Mouse (Mus musculus) cerebellum, postnatal 25 days (tissue): Measurements from ENCODE around the gene Plpp3.
A peak's percentile ranks its signal among the peaks of the same experiment; 100 is the strongest.

Experiments used
- DNase-seq, 2 experiments: peaks; one replicate each; pipeline ENCODE4 v3.0.0; 2021; ENCODE audit warnings: mixed read lengths in 2 of 2

The Plpp3 gene

GRCm38 (mm10) chr4:105157276-105158168 is at the start of gene Plpp3:
Plpp3 (plus strand) TSS chr4:105157347.
- peak; percentile 50 to 56 for DNase-seq

DNA sequence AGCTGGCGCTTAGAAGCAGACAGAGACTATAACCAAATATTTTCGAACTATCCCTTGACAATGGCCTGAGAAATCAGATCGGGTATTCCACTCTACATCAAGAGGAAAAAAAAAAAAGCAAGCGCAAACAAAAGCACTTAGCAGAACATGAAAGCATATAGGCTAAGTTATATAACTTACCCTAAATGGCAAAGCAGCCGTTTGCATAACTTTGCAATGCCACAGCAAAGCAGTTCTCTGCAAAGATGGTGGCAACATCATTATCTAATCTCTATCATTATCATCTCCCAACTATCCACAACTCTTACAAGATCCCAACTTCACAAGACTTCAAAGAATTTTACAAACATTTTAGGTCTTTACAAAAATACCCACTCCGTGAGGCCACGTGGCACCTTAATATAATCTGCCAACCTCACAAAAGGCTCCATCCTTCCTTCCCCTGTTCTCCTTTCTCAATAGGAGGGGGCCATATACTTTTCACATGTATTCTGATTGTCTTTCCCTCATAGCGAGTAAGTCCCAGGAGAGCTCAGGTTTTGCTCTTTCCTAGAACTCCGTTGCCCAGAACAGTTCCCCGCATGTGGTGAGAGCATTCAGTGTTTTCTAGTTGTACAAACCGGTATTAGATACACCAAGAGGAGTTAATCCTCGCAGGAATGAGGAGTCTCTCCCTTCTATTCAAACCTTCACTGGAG is 49.1 kb upstream of the Plpp3 start:
- no peak for DNase-seq

GRCm38 (mm10) chr4:105108641-105109198 is 48.4 kb upstream of the Plpp3 start:
- DNase-seq: no peak

DNA sequence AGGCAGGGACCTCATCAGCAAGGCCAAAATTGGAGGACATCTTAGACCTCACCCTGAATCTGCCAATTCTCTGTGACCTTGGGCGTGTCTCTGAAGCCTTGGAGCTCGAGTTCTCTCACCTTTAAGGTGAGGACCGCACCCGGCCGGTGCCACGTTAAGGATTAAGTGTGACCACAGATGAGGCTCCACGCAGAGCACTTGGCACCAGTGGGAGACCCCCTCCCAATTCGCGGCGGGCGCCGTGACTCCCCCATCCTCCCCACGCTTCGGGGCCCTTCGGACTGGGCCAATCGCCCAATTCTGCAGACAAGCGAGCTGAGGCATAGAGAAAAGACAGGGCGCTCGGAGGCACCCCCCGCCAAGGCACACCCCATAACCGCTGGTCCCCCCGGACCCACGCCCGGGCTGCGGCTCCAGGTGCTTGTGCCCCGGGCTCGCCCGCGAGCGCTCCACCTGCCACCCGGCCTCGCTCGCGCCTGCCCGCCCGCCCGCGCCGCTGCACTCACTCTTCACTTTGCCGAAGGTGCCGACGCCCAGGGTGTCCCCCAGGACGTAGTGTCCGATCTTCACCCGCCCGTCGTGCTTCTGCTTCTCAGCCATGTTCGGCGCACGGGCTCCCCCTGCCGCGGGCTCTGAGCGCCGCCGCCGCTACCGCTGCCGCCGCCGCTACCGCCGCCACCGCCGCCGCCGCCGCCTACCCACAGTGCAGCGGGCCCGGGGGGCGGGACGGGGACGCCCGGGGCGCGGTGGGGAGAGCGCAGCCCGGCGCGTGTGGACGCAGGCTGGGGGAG is 47.8 kb upstream of the Plpp3 start, which contains the start of gene Prkaa2:
Gene Prkaa2 (minus strand): TSS at position 692 of the 791 bp plus-strand sequence.
- peak; percentile 89 to 91 for DNase-seq

- peak in 1 of 2 experiments; percentile 60 for DNase-seq
Observed at GRCm38 (mm10) chr4:105109990-105110683, 47.0 kb upstream of the Plpp3 start.

DNA sequence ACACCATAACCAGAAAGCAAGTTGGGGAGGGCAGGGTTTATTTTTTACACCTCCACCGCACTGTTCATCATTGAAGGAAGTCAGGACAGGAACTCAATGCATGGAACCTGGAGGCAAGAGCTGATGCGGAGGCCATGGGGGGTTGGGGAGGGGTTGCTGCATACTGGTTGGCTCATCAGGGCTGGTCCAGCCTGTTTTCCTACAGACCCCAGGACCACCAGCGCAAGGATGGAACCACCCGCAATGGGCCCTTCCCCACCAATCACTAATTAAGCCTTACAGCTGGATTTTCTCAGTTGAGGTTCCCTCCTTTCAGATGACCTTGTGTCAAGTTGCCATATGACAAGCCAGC is 46.5 kb upstream of the Plpp3 start:
- no peak for DNase-seq

DNA sequence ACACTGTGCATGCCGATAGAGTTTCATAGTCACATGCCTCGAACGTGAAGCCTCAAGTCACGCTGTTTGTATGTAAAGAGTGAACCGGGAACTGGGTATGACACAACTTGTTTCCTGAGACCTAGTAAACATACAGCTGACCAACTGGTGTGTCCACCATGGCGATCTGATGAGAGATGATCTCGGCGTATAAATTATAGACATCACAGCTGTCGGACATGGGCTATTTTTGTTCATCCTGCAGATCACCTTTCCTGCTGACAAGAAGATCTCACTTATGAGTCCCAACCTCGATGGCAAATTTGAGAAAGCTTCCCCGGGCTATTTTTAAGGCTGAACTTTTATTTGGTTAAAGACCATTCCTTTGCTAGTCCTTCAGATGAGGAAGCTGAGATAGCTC is 45.4 kb upstream of the Plpp3 start:
- no peak for DNase-seq

DNA sequence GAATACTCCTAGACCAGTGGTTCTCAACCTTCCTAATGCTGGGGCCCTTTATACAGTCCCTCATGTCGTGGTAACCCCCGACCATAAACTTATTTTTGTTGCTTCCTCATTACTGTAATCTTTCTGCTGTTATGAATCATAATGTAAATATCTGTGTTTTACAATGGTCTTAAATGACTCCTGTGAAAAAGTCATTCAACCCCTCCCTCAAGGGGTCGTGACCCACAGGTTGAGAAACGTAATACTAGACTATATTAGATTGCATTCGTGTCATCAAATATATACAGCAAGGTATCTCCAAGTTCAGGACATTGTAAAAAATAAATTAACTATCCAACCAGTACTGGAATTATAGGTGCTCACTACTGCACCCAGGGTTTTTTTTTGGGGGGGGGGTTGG is 44.1 kb upstream of the Plpp3 start:
- no peak for DNase-seq

DNA sequence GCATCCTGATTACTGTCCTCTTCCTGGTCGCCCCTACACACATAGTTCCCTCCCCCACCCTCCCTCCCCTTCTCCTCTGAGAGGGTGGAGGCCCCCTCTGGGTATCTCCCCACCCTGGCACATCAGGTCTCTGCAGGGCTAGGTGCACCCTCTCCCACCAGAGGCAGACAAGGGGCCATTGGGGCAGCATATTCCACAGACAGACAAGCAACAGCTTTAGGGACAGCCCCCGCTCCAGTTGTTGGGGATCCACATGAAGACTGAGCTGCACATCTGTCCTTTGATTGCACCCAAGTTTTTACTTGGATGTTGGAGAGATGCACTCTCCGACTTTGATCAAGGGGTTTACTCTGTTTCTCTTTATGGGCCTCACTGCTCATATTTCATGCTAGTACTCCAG is 43.7 kb upstream of the Plpp3 start:
- no peak for DNase-seq

DNA sequence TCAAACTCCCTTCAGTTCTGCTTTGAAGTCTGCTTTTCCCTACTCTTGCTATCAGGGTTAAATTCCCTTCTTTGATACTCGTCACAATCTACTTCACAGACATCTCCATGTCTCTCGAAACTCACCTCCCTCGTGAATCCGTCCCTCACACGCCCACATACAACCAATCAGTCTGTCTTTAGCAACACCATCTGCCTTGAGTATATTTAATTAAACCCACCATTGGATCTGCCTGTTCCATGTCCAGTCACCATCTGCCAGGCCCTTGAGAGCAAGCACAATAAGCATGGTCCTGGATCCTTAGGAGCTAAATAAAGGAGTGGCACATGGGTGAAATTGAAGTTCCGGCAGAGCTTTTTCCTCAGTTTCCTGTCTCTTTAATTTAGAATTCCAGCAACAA is 36.1 kb upstream of the Plpp3 start:
- no peak for DNase-seq

DNA sequence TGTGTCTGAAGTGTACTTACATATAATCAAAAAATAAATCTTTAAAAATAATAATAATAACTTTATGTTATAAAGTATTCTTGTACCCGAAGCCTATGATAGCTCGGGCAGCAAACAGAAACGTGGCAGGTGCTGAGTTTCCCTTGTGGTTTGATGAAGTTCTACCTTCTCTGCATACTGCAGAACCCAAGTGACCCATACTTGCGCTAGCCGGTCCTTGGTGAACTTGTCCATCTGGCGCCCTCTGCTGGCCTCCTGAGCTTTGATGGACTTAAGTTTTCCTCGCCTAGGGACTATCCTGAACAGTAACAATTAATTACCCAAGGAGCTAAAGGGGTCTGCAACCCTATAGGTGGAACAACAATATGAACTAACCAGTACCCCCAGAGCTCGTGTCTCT is 34.7 kb upstream of the Plpp3 start:
- peak; percentile 78 to 88 for DNase-seq

DNA sequence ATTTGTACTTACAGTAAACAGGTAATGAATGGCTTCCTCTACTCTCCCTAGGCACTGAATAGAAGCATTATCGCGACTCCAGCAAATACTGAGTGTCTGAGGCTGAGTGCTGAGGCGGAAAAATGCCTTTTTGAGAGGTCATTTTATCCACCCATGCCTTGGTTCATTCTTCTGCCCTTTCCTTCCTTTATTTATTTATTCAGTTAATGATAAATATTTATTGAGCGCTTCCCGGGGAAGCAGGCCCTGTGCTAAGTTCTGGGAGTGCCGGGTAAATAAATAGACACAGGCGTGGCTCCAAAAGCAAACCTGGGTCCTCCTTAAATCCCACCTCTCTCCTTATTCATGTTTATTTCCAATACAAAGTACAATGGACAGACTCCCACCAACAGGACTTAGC is 27.9 kb upstream of the Plpp3 start:
- DNase-seq: no peak

DNA sequence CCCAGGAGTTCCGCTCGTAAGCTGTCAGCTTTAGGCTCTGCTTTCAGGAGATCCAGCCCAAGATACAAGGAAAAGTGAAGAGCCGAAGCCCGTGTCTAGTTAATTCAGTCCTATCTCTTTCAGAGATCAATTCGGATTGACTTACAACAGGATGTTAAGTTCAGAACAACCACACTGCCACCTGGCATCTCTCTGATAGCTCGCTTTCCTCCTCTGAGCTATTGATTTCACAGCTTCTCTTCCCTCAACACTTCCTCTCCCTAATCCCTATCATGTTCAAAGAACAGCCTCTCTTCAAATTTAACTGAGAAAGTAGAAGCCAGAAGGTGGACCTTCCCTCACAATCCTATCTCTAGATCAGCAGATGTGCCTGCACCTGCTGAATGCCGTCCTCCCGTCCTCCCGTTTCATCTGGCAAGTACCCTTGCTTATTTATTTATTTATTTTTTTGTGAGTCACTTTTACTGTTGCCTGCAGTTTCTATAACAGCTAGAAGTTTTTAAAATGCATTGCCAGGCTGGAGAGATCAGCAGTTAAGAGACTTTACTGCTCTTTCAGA is 25.3 kb upstream of the Plpp3 start:
- no peak for DNase-seq

DNA sequence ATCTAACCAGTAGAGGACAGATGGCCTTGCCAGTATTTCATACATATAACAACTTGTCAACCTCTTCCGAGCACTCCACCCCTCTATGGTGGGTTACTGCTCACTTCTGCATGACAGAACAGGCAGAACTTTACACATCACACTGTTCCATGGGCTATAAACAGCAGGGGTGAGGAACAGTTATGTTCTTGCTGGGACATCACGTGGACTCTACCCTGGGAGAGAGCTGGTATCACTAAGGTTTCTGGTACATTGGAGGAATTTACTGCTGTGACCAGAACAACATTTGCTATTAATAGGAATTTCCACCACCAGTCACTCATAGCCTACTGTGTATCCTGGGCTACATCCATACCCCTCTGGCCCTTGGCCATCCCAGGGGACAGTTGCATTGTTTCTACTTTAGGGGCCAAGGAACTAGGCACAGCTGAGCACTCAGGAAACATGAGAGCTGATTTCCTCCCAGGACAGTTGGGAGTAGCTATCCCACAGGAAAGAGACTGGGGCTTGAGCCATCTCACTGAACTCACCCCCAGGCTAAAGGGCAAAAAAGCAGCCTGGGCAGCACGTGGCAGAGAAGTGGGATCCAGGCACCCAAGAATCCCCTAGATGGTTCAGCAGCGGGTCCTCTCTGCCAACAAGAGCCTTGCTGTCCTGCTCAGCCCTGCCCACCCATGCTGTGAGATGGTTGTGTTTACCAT is 23.6 kb upstream of the Plpp3 start:
- no peak for DNase-seq

DNA sequence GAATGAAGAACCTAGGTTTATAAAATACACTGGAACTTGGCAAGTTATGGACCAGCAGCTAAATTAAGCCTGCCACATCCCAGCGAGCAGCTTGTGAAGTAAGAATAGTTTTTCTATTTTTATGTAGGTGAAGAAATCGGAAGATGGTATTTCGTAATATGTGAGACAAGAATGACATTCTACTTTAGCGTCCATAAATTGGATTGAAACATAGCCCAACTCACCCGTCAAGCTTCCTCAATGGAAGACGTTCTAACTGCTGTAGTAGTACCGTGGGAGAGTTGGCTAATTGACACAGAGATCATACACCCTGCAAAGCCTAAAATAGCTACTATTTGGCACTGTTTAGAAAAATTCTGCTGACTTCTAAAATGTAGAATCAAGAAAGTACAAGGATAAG is 7.7 kb upstream of the Plpp3 start:
- no peak for DNase-seq

DNA sequence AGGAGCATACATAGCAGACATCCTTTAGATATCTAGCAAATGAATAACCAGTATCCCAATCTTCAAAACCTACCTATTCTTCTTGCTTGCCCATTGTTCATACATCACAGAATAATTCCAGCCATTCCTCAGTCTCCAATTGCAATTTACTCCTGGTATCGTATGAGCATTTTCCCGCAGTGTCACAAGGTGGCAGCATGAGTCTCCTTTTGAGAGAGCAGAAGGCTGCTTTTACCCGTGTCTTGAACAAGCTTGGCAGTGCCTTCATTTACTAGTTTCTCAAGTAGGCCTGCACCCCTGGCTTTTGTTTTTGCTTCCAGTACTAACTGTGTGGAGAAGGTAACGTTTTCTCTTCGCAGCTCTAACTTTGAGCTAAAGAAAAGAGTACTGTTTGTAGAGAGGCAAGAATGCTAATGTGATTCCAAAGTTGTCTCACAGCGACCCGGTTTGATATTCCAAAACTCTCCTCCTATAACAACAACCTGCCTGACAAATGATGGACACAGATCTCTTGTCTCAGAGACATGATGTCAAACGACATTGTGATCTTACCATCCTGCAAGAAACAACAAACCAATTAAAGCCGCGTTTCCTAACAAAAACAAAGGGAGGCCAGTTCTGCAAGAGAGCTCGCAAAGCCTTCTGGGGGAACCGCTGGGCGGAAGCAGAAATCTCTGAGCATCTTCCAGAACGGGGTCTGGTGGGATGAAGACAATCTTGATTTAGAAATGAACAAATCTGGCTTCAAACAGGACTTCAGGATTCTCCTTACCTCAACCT is 5.0 kb upstream of the Plpp3 start:
- peak; percentile 62 to 79 for DNase-seq

DNA sequence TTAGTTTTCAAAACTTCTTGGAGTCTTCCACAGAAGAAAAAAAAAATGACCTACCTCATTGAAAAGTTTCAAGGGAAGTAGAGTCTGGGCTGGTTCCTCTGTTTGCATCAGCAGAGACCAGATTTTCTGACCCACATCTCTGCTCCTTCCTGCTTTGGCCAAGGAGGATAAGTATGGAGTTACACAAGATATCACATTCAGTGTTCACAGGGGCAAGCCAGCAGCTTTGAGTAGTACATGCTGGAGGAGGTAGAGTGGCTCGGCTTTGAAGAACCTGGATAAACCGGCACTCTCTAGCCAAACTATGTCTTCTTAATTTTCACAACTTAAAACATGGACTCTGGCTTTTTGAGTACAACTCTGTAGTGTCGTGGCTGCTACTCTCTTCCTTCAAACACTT is 3.9 kb upstream of the Plpp3 start:
- no peak for DNase-seq

DNA sequence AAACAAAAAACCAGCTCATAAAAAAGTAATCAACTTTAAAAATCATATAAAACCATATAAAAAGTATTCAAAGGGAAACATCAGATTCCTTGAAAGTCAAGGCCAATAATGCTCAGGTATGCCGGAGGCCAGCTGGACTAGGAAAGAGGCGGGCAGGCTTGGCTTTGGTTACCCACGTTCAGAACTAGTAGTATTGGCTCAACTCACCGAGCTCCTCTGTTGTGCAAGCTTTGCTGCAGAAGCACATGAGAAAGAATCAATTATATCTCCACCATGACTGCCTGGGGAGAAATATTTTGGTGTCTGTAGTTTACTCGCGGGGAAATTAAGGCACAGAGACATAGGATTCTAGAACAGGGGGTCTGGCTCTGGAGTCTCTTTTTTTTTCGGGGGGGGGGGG is 866 bp upstream of the Plpp3 start:
- no peak for DNase-seq

DNA sequence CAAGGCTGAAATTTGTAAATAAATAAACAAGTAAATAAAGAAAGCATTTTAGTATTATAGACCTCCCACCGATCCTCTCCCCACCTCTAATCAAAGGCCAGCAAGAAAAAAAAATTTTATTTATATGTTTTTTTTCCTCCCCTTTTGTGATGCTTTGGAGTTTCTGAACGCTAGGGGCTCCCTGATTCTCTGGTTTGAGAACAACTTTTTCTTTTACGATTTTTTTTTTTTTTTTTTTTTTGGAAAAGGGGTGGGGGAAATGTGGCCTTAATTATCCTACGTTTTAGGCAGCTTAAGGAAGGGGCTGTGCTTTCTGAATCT is 232 bp upstream of the Plpp3 start:
- DNase-seq: no peak

- DNase-seq: peak; percentile 65 to 74
Observed at GRCm38 (mm10) chr4:105158169-105158555, 1.0 kb downstream of the Plpp3 start.
